Mouse (Mus musculus) megakaryocyte progenitor cell, adult 5-6 weeks (primary cell): Measurements from ENCODE around the gene Zfp61. TPM values are rescaled to one million over a fixed set of nuclear protein-coding genes. Genes with fewer than 3 reads are reported as not detected.
"Not testable (repeated sequence)": the region's sequence is repeated elsewhere in the genome, so short reads cannot be mapped to it uniquely, and the experiment has no call there.

ENCODE experiments used
- ATAC-seq: replicated peaks from 2 replicates; pipeline ENCODE4 v1.8.0; 2016; ENCODE audit warnings: mild to moderate bottlenecking, moderate TSS enrichment, inconsistent platforms; ENCODE audit not compliant: poor library complexity
- total RNA-seq, 2 experiments: library from RNA; stranded (forward) in 1 of 2; stranded (reverse) in 1 of 2; fragments of 157-497, 149-512 nt in 1 of 2; fragments of 200-1000 nt in 1 of 2; gene quantifications; 2 replicates each; pipeline versions ENCODE4 v1.2.3 to v1.2.4; 2015 to 2017

The Zfp61 gene
- total RNA-seq, 2 experiments from 2014 or later, result 10.5 to 29.0 TPM

DNA sequence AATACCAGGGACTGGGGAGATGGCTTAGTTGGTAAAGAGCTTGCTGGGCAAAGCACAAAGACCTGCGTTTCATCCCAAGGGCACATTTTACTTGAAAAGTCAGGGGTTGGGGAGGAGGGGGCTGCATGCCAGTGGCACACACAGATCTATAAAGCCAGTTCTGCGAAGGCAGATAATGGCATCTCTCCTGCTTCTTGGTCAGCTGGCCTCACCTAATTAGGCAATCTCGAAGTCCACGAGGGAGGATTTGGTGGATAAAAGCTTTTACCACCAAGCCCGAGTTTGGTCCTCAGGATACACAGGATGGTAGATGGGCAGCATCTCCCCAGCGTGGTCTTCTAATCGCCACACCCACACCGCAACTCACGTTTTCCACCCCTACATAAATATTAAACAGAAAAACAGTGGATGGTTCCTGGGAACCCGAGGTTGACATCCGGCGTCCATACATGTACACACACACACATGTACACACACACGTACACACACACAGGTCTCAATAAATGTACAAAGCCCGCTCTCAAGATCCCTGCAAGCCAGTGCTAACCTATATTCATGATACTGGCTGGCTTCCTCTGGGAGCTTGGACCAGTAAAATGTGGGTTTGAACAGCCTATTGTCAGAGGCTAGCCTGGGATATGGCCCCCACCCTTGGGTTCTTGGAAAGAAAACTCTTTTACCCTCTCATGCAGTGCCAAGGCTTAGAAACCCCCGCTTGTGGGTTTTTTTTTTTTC lies 3.5 kb downstream of the Zfp61 start:
- ATAC-seq, result no peak

- no peak for ATAC-seq
Observed at GRCm38 (mm10) chr7:24296386-24296785, 4.6 kb downstream of the Zfp61 start.

- ATAC-seq, result no peak
Observed at GRCm38 (mm10) chr7:24295376-24295775, 5.7 kb downstream of the Zfp61 start.

DNA sequence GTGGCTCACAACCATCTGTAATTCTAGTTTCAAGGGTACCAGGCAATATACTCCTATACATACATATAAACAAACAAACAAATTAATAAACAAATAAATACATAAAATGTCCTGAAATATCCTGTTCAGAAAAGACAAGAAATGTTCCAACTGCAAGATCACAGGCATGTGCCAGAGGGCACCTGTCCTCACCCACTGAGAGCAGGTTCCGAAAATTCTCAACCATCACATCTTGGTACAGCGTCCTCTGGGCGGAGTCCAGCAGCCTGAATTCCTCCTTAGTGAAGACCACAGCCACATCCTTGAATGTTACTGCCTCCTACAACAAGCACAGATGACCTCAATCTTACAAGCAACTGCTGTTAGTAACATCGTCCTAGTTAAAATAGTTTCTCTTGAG lies 6.3 kb downstream of the Zfp61 start:
- no peak for ATAC-seq

DNA sequence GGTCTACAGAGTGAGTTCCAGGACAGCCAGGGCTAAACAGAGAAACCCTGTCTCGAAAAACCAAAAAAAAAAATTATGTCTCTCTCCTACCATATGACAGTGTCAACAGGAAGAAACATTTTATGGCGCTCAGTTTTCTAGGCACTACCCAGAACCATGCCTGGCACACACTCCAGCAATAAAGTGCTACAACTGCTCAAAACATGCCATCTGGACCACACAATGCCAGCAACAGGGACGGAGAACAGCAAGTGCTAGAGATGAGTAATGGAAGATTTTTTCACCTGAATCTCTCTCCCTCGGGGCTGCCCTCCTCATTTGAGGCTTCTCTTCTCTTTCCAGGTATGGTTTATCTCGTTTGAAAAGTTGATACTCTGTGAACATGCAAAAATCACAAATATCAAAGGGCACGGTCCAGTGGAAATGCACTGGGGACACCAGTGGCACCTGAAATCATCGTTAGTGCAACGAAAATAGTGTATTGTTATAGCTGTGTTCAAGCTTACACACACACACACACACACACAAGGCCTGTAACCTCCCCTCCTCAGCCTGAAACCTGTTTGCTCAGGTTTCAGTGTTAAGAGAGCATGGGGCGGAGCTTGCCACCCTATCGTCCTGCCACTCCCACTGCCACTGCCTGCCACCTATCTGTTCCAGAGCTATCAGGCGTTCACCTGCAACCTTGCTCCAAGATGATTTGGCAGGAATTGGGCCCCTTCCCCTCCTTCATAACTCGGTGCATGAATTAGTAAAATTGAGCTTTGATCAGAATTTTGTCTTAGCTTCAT lies 7.8 kb downstream of the Zfp61 start:
- no peak for ATAC-seq

DNA sequence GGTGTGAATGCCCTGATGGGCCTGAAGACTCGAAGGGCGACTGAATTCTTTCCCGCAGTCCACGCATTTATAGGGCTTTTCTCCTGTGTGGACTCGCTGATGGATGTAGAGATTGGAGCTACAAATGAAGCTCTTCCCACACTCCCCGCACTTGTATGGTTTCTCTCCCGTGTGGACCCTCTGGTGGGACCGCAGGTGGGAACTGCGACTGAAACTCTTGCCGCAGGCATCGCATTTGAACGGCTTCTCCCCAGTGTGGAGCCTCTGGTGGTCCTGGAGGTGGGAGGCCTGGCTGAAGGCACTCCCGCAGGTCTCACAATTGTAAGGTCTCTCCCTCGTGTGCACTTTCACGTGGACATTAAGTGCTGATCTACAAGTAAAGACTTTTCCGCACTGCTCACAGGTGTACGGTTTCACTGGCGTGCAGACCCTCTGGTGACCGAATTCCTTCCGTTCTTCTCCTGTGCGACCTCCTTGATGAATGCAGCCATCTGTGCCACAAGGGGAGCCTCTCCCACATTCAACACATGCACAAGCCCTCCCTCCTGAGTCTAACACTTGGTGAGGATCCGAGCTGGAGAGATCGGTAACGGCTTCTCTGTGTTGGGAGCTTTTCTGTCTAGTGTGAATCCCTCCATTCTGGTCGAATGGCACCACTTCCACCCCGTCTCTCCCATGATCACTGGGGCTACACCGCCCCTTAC lies 9.5 kb downstream of the Zfp61 start:
- no peak for ATAC-seq

DNA sequence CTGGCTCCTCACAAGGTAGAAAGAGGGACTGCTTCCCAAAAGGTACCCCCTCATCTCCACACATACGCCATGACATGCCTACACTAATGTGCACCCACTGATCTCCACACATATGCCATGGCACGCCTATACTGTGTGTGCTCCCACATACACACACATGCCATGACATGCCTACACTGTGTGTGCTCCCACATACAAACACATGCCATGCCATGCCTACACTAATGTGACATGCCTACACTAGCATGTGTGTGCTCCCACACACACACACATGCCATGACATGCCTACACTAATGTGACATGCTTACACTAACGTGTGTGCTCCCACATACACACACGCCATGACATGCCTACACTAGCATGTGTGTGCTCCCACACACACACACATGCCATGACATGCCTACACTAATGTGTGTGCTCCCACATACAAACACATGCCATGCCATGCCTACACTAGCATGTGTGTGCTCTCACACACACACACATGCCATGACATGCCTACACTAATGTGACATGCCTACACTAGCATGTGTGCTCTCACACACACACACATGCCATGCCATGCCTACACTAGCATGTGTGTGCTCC lies 10.8 kb downstream of the Zfp61 start:
- ATAC-seq, result no peak

GRCm38 (mm10) chr7:24288512-24288911 lies 12.5 kb downstream of the Zfp61 start:
- no peak for ATAC-seq

DNA sequence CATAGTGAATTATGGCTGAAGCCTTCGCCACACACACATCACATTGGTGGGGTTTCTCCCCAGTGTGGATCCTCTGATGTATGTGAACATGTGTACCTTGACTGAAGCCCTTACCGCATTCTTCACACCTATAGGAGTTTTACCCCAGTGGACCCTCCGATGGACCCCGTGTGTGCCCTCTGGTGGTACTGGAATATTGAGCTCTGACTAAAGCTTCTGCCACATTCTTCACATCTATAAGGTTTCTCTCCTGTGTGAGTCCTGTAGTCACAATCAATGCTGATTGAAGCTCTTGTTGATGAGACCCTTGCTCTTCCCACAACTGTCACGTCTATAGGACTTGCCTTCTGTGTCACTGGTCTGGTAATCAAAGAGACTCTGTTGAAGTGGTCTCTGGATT lies 13.4 kb downstream of the Zfp61 start:
- no peak for ATAC-seq

DNA sequence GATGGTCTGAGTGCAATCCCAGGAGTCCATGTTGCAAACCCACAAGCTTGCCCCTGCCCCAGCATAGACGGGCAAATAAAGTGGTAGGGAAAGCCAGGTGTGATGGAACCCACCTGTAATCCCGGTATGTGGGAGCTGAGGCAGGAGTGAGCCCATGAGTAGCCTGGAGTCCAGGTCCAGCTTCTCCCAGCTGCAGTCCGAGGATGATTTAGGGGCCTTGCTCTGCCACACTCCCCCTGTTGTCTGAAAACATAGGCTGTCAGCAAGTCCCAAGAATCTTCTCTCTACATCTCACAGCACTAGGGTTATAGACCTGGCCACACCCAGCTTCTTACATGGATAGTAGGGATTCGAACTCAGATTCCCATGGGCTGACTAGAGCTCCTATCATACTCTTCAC lies 14.1 kb downstream of the Zfp61 start:
- no peak for ATAC-seq

DNA sequence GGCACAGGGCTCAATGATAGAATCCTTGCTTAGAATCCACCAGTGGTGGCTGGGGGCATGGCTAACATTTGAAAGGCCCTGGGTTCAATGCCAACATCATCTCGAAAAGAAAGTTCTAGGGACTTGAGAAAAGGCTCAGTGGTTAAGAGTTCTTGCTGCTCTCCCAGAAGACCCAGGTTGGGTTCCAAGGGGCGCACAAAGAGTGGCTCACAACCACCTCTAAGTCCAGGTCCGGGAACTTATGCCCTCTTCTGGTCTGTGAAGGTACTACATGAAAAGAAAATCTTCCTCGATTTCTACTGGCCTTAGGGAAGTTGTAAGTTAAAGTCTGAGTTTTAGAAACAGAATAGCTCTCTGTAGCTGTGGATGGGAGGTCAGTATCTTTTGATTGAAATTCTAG lies 14.9 kb downstream of the Zfp61 start:
- peak; percentile 57; the same call in 1 of the 2 replicates for ATAC-seq

- ATAC-seq, result no peak
Observed at GRCm38 (mm10) chr7:24280858-24281145, 20.2 kb downstream of the Zfp61 start.

GRCm38 (mm10) chr7:24280031-24280857 lies 20.8 kb downstream of the Zfp61 start:
- ATAC-seq, result no peak

DNA sequence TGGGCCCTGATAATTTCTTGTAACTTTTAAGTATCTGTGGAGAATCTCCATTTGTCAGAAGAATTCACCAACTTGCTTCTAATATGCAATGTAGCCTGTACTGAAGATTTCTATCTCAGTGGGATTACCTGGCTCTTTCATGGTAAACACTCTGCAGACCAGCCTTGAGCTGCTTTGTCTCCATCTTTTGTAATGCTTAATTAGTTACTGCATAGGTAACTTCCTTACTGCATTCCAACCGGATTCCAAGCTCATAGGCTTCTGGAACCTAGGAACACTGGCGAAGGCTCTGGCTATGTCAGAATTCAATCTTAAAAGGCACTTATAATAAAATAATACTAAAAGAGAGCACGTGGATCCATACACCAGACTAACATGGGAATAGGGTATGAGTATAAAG lies 22.3 kb downstream of the Zfp61 start:
- ATAC-seq, result not testable (repeated sequence)

- no peak for ATAC-seq
Observed at GRCm38 (mm10) chr7:24274456-24274855, 26.6 kb downstream of the Zfp61 start.

DNA sequence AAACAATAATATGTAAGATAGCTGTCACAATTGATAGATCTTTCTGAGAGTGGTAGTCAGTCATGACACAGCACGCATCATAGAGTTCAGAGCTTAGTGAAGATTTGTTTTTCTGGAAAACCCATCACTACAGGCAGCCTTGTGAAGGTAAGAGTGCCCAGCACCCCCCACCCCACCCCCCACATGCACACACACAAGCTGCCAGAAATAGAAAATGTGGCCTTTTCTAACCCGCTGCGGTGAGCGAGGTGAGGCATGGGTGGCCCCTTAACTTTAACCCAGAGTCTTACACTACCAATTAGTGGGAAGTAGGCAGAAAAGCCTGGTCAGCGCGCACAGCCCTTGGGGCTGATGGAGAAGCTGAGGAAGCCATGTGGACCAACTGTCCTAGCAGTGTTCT lies 29.8 kb downstream of the Zfp61 start:
- ATAC-seq, result no peak

DNA sequence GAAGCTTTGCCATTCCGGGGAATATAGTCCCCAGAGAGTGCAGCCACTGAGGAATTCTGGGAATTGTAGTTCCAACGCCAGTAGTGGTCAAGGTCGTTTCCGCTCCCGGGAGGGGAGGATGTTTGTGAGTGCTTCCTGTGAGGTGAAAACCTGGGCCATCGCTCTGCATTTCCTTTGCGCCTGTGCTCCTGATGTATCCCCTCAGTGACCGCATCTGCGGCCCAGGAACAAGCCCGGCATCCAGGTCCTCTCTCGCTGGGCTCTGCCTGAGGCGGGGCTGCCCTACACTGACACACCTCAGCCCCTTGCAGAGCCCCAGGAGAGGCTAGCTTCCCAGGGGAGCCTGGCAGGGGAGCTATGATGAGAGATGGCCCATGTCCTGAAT lies 30.8 kb downstream of the Zfp61 start, which contains the start of gene Zfp93:
TSS of gene Zfp93 (plus strand) at position 133 of the 385 bp plus-strand sequence.
- peak; percentile 97 for ATAC-seq

- ATAC-seq, result no peak
Observed at GRCm38 (mm10) chr7:24269667-24270287, 31.3 kb downstream of the Zfp61 start.

DNA sequence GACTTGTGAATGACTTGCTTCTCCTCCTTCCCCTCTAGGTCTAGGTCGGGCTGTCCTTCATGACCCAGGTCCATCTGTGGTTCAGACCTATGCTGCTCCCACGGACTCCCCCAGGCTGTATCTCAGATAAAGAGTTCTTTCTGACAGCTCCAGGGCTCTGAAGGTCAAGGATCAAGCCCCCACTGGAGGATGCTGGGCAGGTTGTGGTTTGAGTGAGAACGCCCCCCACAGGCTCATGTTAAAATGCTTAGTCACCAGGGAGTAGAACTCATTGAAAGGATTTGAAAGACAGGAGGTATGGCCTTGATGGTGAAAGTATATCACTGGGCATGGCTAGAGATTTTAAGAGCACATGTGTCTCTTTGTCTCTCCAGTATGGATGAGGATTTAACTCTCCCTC lies 31.8 kb downstream of the Zfp61 start:
- no peak for ATAC-seq
